Mouse (Mus musculus) cerebellum, adult 11 months (tissue): Measurements from ENCODE around the gene Gm21497.
"Not testable (repeated sequence)": the region's sequence is repeated elsewhere in the genome, so short reads cannot be mapped to it uniquely, and the experiment has no call there.

Source experiments
- DNase-seq: peaks from one replicate; pipeline ENCODE4 v3.0.0; 2022

Gene Gm21497

DNA sequence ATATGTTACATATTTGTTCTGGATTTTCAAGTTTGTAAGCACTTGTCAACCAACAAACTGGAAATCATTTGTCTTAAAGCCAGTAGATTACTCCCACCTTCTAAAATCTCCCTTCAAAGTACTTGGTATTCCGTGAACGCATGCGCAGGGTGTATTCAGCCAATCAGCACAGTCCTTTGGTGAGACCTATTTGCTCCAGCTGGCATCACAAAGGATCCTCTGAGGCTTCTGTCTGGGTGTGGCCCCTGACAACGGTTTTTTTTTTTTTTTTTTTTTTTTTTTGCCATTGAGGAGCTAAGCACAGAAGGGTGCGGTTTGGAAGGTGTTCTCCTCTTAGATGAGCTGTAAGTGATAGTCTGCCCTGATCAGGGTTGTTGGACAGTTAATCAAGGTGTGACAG lies at the start of gene Gm21497:
Gene Gm21497 (plus strand): TSS at position 301 of the 400 bp plus-strand sequence.
- DNase-seq = not testable (repeated sequence)
